Mouse (Mus musculus) v-Abl transformed pro-B cells (cell line): ENCODE results near the gene Gna11.

Experiments used
- in situ Hi-C, 2 experiments: fragments of 400-800 bp; cut with MboI; formaldehyde crosslinking; loops; one replicate each; pipeline ENCODE4 v1.15.1; 2025; ENCODE audit not compliant: unreplicated experiment in 2 of 2

Gna11 gene

GRCm38 (mm10) chr10:81565257-81566228 lies 20.6 kb upstream of the Gna11 start:
- in situ Hi-C loops = loop anchor here in 1 of 2 experiments (10.0 kb wide), 1 partner anchor 599 kb away; no protein-coding TSS in a partner anchor

- in situ Hi-C loops = loop anchor here (5.0 to 10.0 kb wide), 2 partner anchors 38 to 600 kb away; partner anchors contain the start of gene Tle6 (in 2 of the 2)
Observed at GRCm38 (mm10) chr10:81564734-81565133, 19.7 kb upstream of the Gna11 start.

- in situ Hi-C loops = loop anchor here (5.0 to 10.0 kb wide), 2 partner anchors 38 to 601 kb away; partner anchors contain the start of gene Tle6 (in 2 of the 2)
Observed at GRCm38 (mm10) chr10:81564216-81564615, 19.2 kb upstream of the Gna11 start.

- in situ Hi-C loops = loop anchor here (5.0 to 10.0 kb wide), 2 partner anchors 39 to 601 kb away; partner anchors contain the start of gene Tle6 (in 2 of the 2)
Observed at GRCm38 (mm10) chr10:81563481-81563880, 18.5 kb upstream of the Gna11 start.

- in situ Hi-C loops = loop anchor here (5.0 to 10.0 kb wide), 2 partner anchors 40 to 602 kb away; partner anchors contain the start of gene Tle6 (in 2 of the 2)
Observed at GRCm38 (mm10) chr10:81562411-81562810, 17.4 kb upstream of the Gna11 start.

- in situ Hi-C loops = loop anchor here (5.0 to 10.0 kb wide), 2 partner anchors 41 to 604 kb away; partner anchors contain the start of gene Tle6 (in 2 of the 2)
Observed at GRCm38 (mm10) chr10:81560719-81561459, 15.9 kb upstream of the Gna11 start.

GRCm38 (mm10) chr10:81559627-81560539 lies 14.9 kb upstream of the Gna11 start:
- in situ Hi-C loops = loop anchor here (5.0 to 10.0 kb wide), 3 partner anchors 42 to 605 kb away; partner anchors contain the start of gene Tle6 (in 2 of the 2)

- in situ Hi-C loops = loop anchor here in 1 of 2 experiments (10.0 kb wide), 1 partner anchor 364 kb away; no protein-coding TSS in a partner anchor
Observed at GRCm38 (mm10) chr10:81559163-81559626, 14.2 kb upstream of the Gna11 start, which contains the start of gene Aes. Gene Aes, plus strand, starts transcription at chr10:81559488.

GRCm38 (mm10) chr10:81557491-81557890 lies 12.5 kb upstream of the Gna11 start:
- in situ Hi-C loops = loop anchor here in 1 of 2 experiments (10.0 kb wide), 1 partner anchor 363 kb away; no protein-coding TSS in a partner anchor

GRCm38 (mm10) chr10:81556282-81556681 lies 11.3 kb upstream of the Gna11 start:
- in situ Hi-C loops = loop anchor here in 1 of 2 experiments (10.0 kb wide), 1 partner anchor 361 kb away; no protein-coding TSS in a partner anchor

- in situ Hi-C loops = loop anchor here in 1 of 2 experiments (5.0 to 10.0 kb wide), 2 partner anchors 359 to 613 kb away; no protein-coding TSS in a partner anchor
Observed at GRCm38 (mm10) chr10:81553807-81554755, 9.1 kb upstream of the Gna11 start.

- in situ Hi-C loops = loop anchor here in 1 of 2 experiments (5.0 to 10.0 kb wide), 2 partner anchors 358 to 614 kb away; no protein-coding TSS in a partner anchor
Observed at GRCm38 (mm10) chr10:81553232-81553631, 8.2 kb upstream of the Gna11 start.

GRCm38 (mm10) chr10:81551597-81552102 lies 6.7 kb upstream of the Gna11 start:
- in situ Hi-C loops = loop anchor here in 1 of 2 experiments (5.0 to 10.0 kb wide), 2 partner anchors 357 to 616 kb away; no protein-coding TSS in a partner anchor

- in situ Hi-C loops = loop anchor here in 1 of 2 experiments (5.0 to 10.0 kb wide), 2 partner anchors 355 to 617 kb away; no protein-coding TSS in a partner anchor
Observed at GRCm38 (mm10) chr10:81550257-81550656, 5.3 kb upstream of the Gna11 start.

- in situ Hi-C loops = loop anchor here (5.0 kb wide), 2 partner anchors 52 to 157 kb away; partner anchors contain the start of genes Ncln (in 1 of the 2) and Smim24 (in 1 of the 2)
Observed at GRCm38 (mm10) chr10:81548944-81549343, 4.0 kb upstream of the Gna11 start.

- in situ Hi-C loops = loop anchor here (5.0 kb wide), 2 partner anchors 50 to 155 kb away; partner anchors contain the start of genes Ncln (in 1 of the 2) and Smim24 (in 1 of the 2)
Observed at GRCm38 (mm10) chr10:81546788-81547571, 2.0 kb upstream of the Gna11 start.
